Mouse (Mus musculus): ENCODE measurements around the gene Gm29797. TPM values are rescaled to one million over a fixed set of nuclear protein-coding genes. Genes with fewer than 3 reads are reported as not detected.

Gene Gm29797
- polyA plus RNA-seq (2012; rRNA removed), result not detected in 2 replicates

DNA sequence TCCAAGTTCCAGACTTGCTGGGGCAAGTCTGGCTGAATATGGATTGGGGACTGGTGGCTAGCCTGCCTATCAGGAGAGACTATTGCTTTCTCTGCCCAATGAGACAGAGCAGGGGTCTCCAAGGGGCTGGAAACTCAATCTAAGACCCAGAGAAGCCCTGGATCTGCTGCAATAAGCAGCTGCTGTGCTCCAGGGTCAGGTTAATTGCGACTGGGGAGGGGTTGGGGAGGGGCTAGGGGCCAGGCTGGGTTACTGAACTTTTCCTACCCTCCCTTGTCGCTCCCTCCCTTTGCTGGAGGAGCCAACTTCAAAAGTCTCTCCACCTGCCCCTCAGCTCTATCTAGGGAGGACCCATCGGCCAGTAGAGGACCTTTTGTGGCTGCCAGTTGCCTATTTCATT is at the start of gene Gm29797:
Gm29797 (plus strand) TSS at position 301 of the 400 bp plus-strand sequence.

DNA sequence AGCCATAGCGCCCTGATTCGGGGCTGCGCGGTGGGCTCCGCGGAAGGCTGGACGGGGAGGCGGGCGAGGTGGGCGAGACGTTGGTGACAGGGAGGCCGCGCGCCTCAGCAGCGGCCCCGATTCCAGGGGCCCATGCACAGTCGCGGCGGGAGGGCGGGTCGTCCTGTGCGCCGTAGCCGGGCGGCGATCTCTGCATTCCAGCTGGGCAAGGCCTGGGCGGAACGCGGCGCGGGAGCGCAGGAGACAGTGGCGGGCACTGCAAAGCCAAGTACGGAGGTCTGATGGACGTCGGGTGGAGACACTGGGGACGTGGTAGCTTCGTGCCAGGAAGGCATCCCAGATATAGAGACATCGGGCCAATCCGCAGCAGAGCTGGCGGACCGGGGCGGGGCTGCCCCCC is 14.5 kb downstream of the Gm29797 start, which contains the start of gene Sox18:
Sox18 (minus strand) TSS at position 315 of the 400 bp plus-strand sequence.

DNA sequence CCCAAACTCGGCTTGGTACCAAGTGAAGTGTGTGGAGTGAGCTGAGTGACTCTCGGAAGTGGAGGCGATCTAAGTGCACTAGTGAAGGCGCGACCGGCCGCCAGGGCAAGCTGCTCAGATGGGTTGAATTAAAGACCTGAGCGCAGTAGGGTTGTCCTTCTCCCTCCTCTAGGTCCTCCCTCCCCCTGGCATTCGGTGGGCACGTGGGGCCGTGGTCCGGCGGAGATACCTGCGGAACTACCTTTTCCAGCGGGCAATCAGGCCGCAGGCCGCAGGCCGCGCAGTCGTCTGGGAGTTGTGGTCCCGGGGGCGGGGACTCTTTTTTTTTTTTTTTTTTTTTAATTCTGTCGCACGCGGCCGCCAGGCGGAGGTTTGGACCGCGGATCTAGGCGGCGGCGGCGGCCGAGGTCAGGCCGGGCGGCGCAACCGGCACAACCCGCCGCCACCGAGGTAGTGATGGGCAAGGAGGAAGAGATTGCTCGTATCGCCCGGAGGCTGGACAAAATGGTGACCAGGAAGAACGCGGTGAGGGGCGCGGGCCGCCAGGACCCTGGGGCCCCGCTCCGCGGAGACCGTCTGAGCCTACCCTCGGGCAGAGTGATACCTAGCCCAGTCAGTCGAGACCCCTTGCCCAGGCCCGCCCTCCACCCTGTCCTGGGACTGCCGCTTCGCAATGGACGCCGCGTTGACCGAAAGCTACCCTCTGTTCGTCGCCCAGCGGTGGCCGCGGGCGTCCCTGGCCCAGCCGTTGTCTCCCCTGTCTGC is 23.3 kb downstream of the Gm29797 start, which contains the start of gene Tcea2:
Tcea2 (plus strand) TSS at position 360 of the 765 bp plus-strand sequence.

DNA sequence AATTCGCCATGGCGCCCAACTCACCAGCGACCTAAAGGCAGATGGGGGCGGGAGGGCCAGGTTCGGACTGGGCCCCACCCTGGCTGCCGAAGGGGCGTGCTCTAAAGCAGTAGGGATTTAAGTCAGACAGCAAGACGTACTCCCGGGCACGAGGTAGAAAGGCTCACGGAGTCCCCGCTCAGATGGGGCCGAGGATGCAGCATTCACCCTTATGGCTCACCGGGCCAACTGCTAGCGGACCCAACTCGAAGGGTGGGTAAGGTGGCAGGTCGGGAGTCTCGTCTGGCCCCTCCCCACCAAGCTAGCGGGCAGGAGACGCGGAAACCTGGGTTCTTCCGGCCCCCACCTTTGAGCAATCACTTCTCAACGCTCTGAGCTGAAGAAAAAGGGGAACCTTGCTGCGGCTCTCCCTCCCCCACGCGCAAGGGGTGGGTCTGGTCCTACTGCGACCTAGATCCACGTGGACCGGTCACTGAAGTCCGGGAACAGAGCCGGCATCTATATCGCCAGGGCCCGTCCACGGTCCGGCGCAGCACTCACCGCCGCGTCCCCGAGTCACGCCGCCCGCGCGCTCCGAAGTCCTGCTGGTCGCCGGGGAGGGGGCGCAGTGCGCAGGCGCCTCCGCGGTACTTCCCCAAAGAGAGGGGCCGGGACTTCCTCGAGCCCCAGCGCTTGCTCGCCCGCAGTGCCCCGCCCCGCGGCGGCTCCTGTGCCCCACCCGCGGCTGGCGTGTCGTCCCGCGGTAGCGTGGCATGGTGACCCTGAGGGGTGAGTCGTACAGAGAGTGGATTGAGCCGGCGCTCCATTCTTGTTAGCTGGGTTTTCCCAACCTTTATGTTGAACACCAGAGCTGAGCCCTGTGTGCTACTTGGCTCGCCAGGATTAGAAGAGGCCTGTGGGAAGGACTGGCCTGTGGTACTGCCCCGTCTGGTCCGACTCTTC is 36.8 kb downstream of the Gm29797 start, which contains the start of gene Rgs19:
Rgs19 (minus strand) TSS at position 639 of the 942 bp plus-strand sequence.

DNA sequence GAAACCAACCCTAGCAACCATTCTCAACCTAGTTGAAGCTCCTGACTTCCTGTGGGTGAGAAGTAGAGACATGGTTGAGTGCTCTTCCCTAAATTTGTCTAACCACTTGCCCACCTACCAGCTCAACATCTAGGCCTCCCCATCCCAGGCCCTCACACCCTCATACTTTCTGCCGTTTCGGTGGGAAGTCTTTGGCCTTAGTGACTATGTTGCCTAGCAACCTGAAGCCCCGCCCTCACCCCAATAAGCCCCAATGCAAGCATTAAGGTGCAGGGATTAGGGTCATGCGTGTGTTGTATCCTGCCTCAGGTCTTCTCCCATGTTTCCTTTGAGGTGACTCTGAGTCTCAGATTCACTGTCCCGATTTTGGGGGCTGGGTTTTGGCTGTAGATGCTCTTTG is 41.4 kb downstream of the Gm29797 start, which contains the start of gene Lkaaear1:
Lkaaear1 (minus strand) TSS at position 202 of the 400 bp plus-strand sequence.

Other genes starting within 250 kb of the Gm29797 start
- 2.0 TPM in 2 replicates for gene Zbtb46, start 197.6 kb upstream of the Gm29797 start, polyA plus RNA-seq (2012; rRNA removed)
- gene Abhd16b, start 163.8 kb upstream of the Gm29797 start, polyA plus RNA-seq (2012; rRNA removed), result not detected in 2 replicates
- gene Tpd52l2, start 159.9 kb upstream of the Gm29797 start, polyA plus RNA-seq (2012; rRNA removed), result 31.4 and 40.7 TPM in 2 replicates
- 51.9 and 64.1 TPM in 2 replicates for gene Dnajc5, start 136.5 kb upstream of the Gm29797 start, polyA plus RNA-seq (2012; rRNA removed)
- 161 and 197 TPM in 2 replicates for gene Uckl1, start 72.1 kb upstream of the Gm29797 start, polyA plus RNA-seq (2012; rRNA removed)
- 12.3 and 13.0 TPM in 2 replicates for gene Prpf6, start 65.2 kb upstream of the Gm29797 start, polyA plus RNA-seq (2012; rRNA removed)
- 39.9 and 47.0 TPM in 2 replicates for gene Zfp512b, start 64.2 kb upstream of the Gm29797 start, polyA plus RNA-seq (2012; rRNA removed)
- gene Samd10, start 57.8 kb upstream of the Gm29797 start, polyA plus RNA-seq (2012; rRNA removed), result 30.8 and 41.3 TPM in 2 replicates
- 37.5 and 40.1 TPM in 2 replicates for gene Sox18, start 14.6 kb downstream of the Gm29797 start, polyA plus RNA-seq (2012; rRNA removed)
- 6.5 and 6.7 TPM in 2 replicates for gene Tcea2, start 23.3 kb downstream of the Gm29797 start, polyA plus RNA-seq (2012; rRNA removed)
- gene Rgs19, start 36.9 kb downstream of the Gm29797 start, polyA plus RNA-seq (2012; rRNA removed), result 34.0 and 48.2 TPM in 2 replicates
- gene Lkaaear1, start 41.4 kb downstream of the Gm29797 start, polyA plus RNA-seq (2012; rRNA removed), result not detected in 2 replicates
- gene Oprl1, start 58.0 kb downstream of the Gm29797 start, polyA plus RNA-seq (2012; rRNA removed), result 0.57 and 0.79 TPM in 2 replicates
- 1.3 and 1.4 TPM in 2 replicates for gene Myt1, start 106.3 kb downstream of the Gm29797 start, polyA plus RNA-seq (2012; rRNA removed)
- gene Pcmtd2, start 180.8 kb downstream of the Gm29797 start, polyA plus RNA-seq (2012; rRNA removed), result 16.3 and 19.0 TPM in 2 replicates
- 3.5 and 3.9 TPM in 2 replicates for gene Polr3k, start 207.3 kb downstream of the Gm29797 start, polyA plus RNA-seq (2012; rRNA removed)

Data from colon, adult 2 months (tissue).